Mouse (Mus musculus): ENCODE data around the gene Alpk3. TPM values are rescaled to one million over a fixed set of nuclear protein-coding genes. Genes with fewer than 3 reads are reported as not detected.
A peak's percentile ranks its signal among the peaks of the same experiment; 100 is the strongest.

Alpk3 gene
- polyA plus RNA-seq, 1 experiment from 2014 or later: 0.23 TPM

DNA sequence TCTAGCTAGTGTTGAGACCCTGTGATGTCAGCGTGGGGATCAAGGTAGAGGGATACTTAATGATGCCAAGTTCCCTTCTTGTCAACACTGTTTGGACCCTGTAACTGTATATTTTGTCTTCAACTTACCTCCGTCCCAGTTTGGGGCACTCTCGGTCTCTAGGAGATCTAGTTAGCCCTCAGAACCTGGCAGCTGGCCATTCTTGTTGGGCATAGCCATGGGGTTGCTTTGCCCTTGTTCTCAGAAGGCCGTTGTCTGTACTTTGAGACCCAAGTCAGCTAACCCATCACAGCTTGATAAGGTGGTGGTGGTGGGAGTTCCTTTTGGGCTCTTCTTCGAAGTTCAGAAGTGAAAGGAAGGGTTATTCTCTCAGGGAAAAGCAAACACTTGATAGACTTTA, 7.4 kb upstream of the Alpk3 start:
- Histone ChIP-seq H3K27me3 (no peaks in the 10 kb centered on the region), H3K4me1 (replicated peaks) (no peaks in the 10 kb centered on the region), H3K9me3 (replicated peaks) (no peaks in the 10 kb centered on the region), H3K36me3 (replicated peaks) (no peaks in the 10 kb centered on the region), H3K4me3 (replicated peaks) (no peak overlapping the region), H3K4me2 (no peak overlapping the region), H3K9ac (no peak overlapping the region), H3K27ac (replicated peaks) (no peak overlapping the region)
- 62% methylated on average over 5 of the region's 5 CpGs for WGBS (ENCODE audit: insufficient replicate concordance)
- no peak for ATAC-seq (ENCODE audit: insufficient read depth)

- Histone ChIP-seq H3K4me3 (replicated peaks) (no peak overlapping the region), H3K27ac (replicated peaks) (no peak overlapping the region), H3K4me1 (replicated peaks) (peaks cover 31% of the 10 kb centered on the region), H3K4me2 (no peak overlapping the region), H3K9ac (no peak overlapping the region), H3K9me3 (replicated peaks) (no peaks in the 10 kb centered on the region), H3K36me3 (replicated peaks) (no peaks in the 10 kb centered on the region), H3K27me3 (no peaks in the 10 kb centered on the region)
- WGBS (ENCODE audit: insufficient replicate concordance): 74% methylated on average over 11 of the region's 11 CpGs
- no peak for ATAC-seq (ENCODE audit: insufficient read depth)
These were observed 1.6 kb upstream of the Alpk3 start for GRCm38 (mm10) chr7:81055709-81056370.

DNA sequence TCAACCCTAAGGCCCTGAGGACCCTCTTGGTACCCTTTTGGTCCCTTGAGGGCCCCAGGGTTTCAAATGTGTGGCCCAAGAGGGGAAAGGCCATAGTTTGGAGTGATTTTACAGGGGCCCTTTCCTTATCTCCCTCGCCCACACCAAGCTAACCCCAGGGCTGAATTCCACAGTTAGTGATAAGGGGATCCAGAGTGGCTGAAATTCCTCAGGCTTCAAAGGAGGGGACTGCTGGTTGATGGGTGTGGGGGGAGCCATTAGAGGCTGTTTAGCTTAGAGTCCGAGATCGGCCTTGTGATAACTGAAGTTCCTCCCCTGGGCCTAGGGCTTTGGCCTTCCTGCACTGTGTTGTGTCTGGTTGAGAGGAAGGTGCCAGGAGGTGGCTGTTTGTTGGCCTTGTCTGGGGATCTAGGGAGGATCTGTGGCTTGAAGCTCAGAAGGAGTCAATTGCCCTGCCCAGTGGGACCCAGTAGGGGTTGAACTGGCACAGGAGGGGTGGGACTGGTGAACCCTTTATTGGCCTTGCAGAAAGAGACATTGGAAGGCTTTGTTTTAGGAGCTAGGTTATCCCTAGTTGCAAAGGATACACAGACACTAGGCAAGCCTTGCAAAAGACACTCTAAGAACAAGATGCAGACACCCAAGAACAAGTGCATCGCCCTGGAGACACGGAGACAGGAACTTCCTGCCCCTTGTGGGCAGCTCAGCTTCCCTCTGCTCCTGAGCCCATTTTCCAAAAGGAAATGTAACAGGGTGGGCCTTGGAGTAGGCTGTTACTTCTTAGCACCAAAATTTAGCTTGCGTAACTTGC, 706 bp downstream of the Alpk3 start:
- H3K9ac ChIP-seq: peak overlapping the region; percentile 39; the same call in 1 of the 2 replicates
- H3K4me2 ChIP-seq: peak overlapping the region; percentile 79
- H3K4me1 ChIP-seq (replicated peaks): peaks cover 31% of the 10 kb centered on the region
- no peaks in the 10 kb centered on the region; the same call in 1 of the 2 replicates for H3K27me3 ChIP-seq
- H3K36me3 ChIP-seq (replicated peaks): no peaks in the 10 kb centered on the region
- ATAC-seq (ENCODE audit: insufficient read depth): peak; percentile 90
- peak overlapping the region; percentile 55 for H3K27ac ChIP-seq (replicated peaks)
- peak overlapping the region; percentile 42 for H3K4me3 ChIP-seq (replicated peaks)
- no peaks in the 10 kb centered on the region for H3K9me3 ChIP-seq (replicated peaks)
- 22% methylated on average over 6 of the region's 6 CpGs for WGBS (ENCODE audit: insufficient replicate concordance)

- no peaks in the 10 kb centered on the region for H3K9me3 ChIP-seq (replicated peaks)
- 0 out of 2 replicates have a peak overlapping the region, but pooled peaks have one; percentile 1 for H3K4me3 ChIP-seq (replicated peaks)
- 23% methylated on average over 9 of the region's 9 CpGs for WGBS (ENCODE audit: insufficient replicate concordance)
- H3K36me3 ChIP-seq (replicated peaks): no peaks in the 10 kb centered on the region
- H3K4me2 ChIP-seq: peak overlapping the region; percentile 79
- no peak for ATAC-seq (ENCODE audit: insufficient read depth)
- H3K4me1 ChIP-seq (replicated peaks): peaks cover 31% of the 10 kb centered on the region
- no peak overlapping the region for H3K9ac ChIP-seq
- no peak overlapping the region for H3K27ac ChIP-seq (replicated peaks)
- H3K27me3 ChIP-seq: no peaks in the 10 kb centered on the region; the same call in 1 of the 2 replicates
These were observed 1.3 kb downstream of the Alpk3 start for GRCm38 (mm10) chr7:81058712-81059154.

GRCm38 (mm10) chr7:81059388-81059787, 2.0 kb downstream of the Alpk3 start:
- no peak for ATAC-seq (ENCODE audit: insufficient read depth)

DNA sequence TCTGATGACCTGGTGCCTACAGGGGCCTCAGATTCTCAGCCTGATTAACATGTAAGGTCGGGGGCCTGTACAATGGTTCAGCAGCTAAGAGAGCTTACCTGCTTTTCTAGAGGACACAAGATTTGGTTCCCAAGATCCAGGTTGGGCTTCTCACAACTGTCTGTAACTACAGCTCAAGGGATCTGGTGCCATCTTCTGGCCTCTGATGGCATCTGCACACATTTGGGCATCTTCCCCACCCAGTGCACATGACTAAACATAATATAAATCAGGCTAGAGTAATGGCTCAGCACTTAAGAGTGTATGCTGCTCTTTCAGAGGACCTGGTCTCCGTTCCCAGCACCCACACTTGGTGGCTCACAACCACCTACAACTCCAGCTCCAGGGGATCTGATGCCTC, 3.5 kb downstream of the Alpk3 start:
- H3K9me3 ChIP-seq (replicated peaks): no peaks in the 10 kb centered on the region
- no peak overlapping the region for H3K4me3 ChIP-seq (replicated peaks)
- H3K9ac ChIP-seq: no peak overlapping the region
- 49% methylated on average over 2 of the region's 2 CpGs for WGBS (ENCODE audit: insufficient replicate concordance)
- no peaks in the 10 kb centered on the region; the same call in 1 of the 2 replicates for H3K27me3 ChIP-seq
- no peak overlapping the region for H3K4me2 ChIP-seq
- peaks cover 31% of the 10 kb centered on the region for H3K4me1 ChIP-seq (replicated peaks)
- no peak overlapping the region for H3K27ac ChIP-seq (replicated peaks)
- H3K36me3 ChIP-seq (replicated peaks): no peaks in the 10 kb centered on the region
- no peak for ATAC-seq (ENCODE audit: insufficient read depth)

More at GRCm38 (mm10) chr7:81059388-81059787, 2.0 kb downstream of the Alpk3 start:
- H3K9ac ChIP-seq: no peak overlapping the region
- 68% methylated on average over 5 of the region's 5 CpGs for WGBS (ENCODE audit: insufficient replicate concordance)
- H3K27me3 ChIP-seq: no peaks in the 10 kb centered on the region; the same call in 1 of the 2 replicates
- H3K4me2 ChIP-seq: 0 out of 2 replicates have a peak overlapping the region, but pooled peaks have one; percentile 79
- no peak overlapping the region for H3K4me3 ChIP-seq (replicated peaks)
- H3K36me3 ChIP-seq (replicated peaks): no peaks in the 10 kb centered on the region
- H3K9me3 ChIP-seq (replicated peaks): no peaks in the 10 kb centered on the region
- no peak overlapping the region for H3K27ac ChIP-seq (replicated peaks)
- peaks cover 31% of the 10 kb centered on the region for H3K4me1 ChIP-seq (replicated peaks)

GRCm38 (mm10) chr7:81061936-81062335, 4.5 kb downstream of the Alpk3 start:
- H3K9me3 ChIP-seq (replicated peaks): no peaks in the 10 kb centered on the region
- no peak for ATAC-seq (ENCODE audit: insufficient read depth)
- H3K27me3 ChIP-seq: no peaks in the 10 kb centered on the region; the same call in 1 of the 2 replicates
- H3K4me3 ChIP-seq (replicated peaks): no peak overlapping the region
- no peaks in the 10 kb centered on the region for H3K36me3 ChIP-seq (replicated peaks)
- H3K4me1 ChIP-seq (replicated peaks): peaks cover 27% of the 10 kb centered on the region
- no peak overlapping the region for H3K9ac ChIP-seq
- H3K27ac ChIP-seq (replicated peaks): no peak overlapping the region
- 76% methylated on average over 11 of the region's 11 CpGs for WGBS (ENCODE audit: insufficient replicate concordance)
- H3K4me2 ChIP-seq: no peak overlapping the region

DNA sequence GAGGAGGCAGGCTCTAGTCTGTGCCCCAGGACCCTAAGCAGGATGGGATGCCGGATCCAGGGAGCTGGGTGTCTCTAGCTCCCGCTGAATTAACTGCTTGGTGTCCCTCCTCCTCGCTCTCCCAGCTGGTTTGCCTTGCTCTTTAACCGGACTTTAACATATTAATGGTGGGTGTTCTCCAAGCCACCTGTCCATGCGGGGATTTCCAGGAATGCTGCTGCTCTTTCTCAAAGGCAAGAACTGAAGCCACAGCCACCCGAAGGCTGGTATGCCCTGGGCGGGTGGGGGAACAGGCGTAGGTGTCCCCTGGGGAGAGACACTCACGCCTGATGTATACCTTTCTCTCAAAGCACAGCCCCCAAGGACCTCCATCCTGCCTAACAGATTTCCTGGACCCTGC, 5.9 kb downstream of the Alpk3 start:
- 60% methylated on average over 9 of the region's 9 CpGs for WGBS (ENCODE audit: insufficient replicate concordance)
- H3K27ac ChIP-seq (replicated peaks): no peak overlapping the region
- no peak overlapping the region for H3K4me3 ChIP-seq (replicated peaks)
- H3K27me3 ChIP-seq: peaks cover 2% of the 10 kb centered on the region; the same call in 1 of the 2 replicates
- ATAC-seq (ENCODE audit: insufficient read depth): no peak
- H3K4me2 ChIP-seq: no peak overlapping the region
- no peaks in the 10 kb centered on the region for H3K9me3 ChIP-seq (replicated peaks)
- H3K4me1 ChIP-seq (replicated peaks): peaks cover 13% of the 10 kb centered on the region
- H3K36me3 ChIP-seq (replicated peaks): no peaks in the 10 kb centered on the region
- no peak overlapping the region for H3K9ac ChIP-seq

DNA sequence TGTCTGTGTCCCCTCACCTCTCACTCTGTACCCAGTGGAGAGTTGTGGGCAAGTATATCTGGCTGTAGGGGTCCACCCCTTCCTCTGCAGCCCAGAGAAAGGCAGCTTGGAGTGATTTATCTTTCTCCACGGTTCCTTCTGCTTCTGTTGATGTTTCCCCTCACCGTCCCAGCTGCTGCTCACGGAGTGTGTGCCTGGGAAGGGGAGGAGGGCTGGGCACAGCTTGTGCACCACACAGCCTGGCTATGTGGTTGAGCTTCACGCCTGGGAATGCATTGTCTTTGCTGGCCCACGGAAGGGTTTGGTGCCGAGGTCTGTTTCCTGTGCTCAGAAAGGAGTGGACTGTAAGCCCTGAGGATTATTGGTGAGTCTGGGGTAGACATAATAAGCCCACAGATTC, 9.3 kb downstream of the Alpk3 start:
- Histone ChIP-seq H3K27ac (replicated peaks) (no peak overlapping the region), H3K9me3 (replicated peaks) (no peaks in the 10 kb centered on the region), H3K36me3 (replicated peaks) (no peaks in the 10 kb centered on the region), H3K9ac (no peak overlapping the region), H3K4me2 (no peak overlapping the region), H3K4me1 (replicated peaks) (no peaks in the 10 kb centered on the region), H3K4me3 (replicated peaks) (no peak overlapping the region), H3K27me3 (peaks cover 2% of the 10 kb centered on the region; the same call in 1 of the 2 replicates)
- no peak for ATAC-seq (ENCODE audit: insufficient read depth)
- 8% methylated on average over 6 of the region's 6 CpGs for WGBS (ENCODE audit: insufficient replicate concordance)

- no peak overlapping the region for H3K9ac ChIP-seq
- H3K9me3 ChIP-seq (replicated peaks): no peaks in the 10 kb centered on the region
- no peak overlapping the region for H3K27ac ChIP-seq (replicated peaks)
- 0 out of 2 replicates have a peak, but pooled peaks cover 1% of the 10 kb centered on the region for H3K27me3 ChIP-seq
- H3K4me2 ChIP-seq: no peak overlapping the region
- no peaks in the 10 kb centered on the region for H3K36me3 ChIP-seq (replicated peaks)
- 50% methylated on average over 5 of the region's 5 CpGs for WGBS (ENCODE audit: insufficient replicate concordance)
- no peak overlapping the region for H3K4me3 ChIP-seq (replicated peaks)
- ATAC-seq (ENCODE audit: insufficient read depth): no peak
- H3K4me1 ChIP-seq (replicated peaks): peaks cover 19% of the 10 kb centered on the region
These were observed 15.1 kb downstream of the Alpk3 start for GRCm38 (mm10) chr7:81072463-81072862.

- H3K4me3 ChIP-seq (replicated peaks): no peak overlapping the region
- H3K27ac ChIP-seq (replicated peaks): no peak overlapping the region
- no peaks in the 10 kb centered on the region for H3K9me3 ChIP-seq (replicated peaks)
- no peak for ATAC-seq (ENCODE audit: insufficient read depth)
- H3K4me1 ChIP-seq (replicated peaks): peaks cover 19% of the 10 kb centered on the region
- H3K9ac ChIP-seq: no peak overlapping the region
- no peak overlapping the region for H3K4me2 ChIP-seq
- no peaks in the 10 kb centered on the region for H3K36me3 ChIP-seq (replicated peaks)
- no peaks in the 10 kb centered on the region for H3K27me3 ChIP-seq
- WGBS (ENCODE audit: insufficient replicate concordance): 73% methylated on average over 5 of the region's 5 CpGs
These were observed 15.9 kb downstream of the Alpk3 start for GRCm38 (mm10) chr7:81073273-81073672.

All from liver, embryonic 15.5 days (tissue).